Mouse (Mus musculus): Measurements from ENCODE around the gene Rgl3. TPM values are rescaled to one million over a fixed set of nuclear protein-coding genes. Genes with fewer than 3 reads are reported as not detected.

The Rgl3 gene
- polyA plus RNA-seq, 1 experiment = 3.8 TPM

- H3K27me3 ChIP-seq (ENCODE audit: control insufficient read depth, insufficient read depth, low read length) = 0 out of 2 replicates have a peak, but pooled peaks cover 6% of the 10 kb centered on the region
- 54% methylated on average over 8 of the region's 8 CpGs for WGBS
- H3K27ac ChIP-seq (ENCODE audit: insufficient read depth, low read depth, low read length) = no peak overlapping the region
- peaks cover 4% of the 10 kb centered on the region; the same call in 1 of the 2 replicates for H3K4me1 ChIP-seq (ENCODE audit: control insufficient read depth, insufficient read depth, insufficient read length, low read length)
- H3K36me3 ChIP-seq (ENCODE audit: control insufficient read depth, insufficient read depth, low read length) = no peaks in the 10 kb centered on the region
- no peak for TF ChIP-seq CTCF (IDR thresholded peaks at IDR 0.05; ENCODE audit: extremely low read depth, insufficient read length, insufficient replicate concordance, low read depth, low read length)
- no peak for TF ChIP-seq POLR2A (IDR thresholded peaks at IDR 0.05; ENCODE audit: low read depth, low read length)
- H3K4me3 ChIP-seq (ENCODE audit: low read depth, low read length) = no peak overlapping the region
These were observed 41.1 kb downstream of the Rgl3 start for GRCm38 (mm10) chr9:21948146-21948545.

DNA sequence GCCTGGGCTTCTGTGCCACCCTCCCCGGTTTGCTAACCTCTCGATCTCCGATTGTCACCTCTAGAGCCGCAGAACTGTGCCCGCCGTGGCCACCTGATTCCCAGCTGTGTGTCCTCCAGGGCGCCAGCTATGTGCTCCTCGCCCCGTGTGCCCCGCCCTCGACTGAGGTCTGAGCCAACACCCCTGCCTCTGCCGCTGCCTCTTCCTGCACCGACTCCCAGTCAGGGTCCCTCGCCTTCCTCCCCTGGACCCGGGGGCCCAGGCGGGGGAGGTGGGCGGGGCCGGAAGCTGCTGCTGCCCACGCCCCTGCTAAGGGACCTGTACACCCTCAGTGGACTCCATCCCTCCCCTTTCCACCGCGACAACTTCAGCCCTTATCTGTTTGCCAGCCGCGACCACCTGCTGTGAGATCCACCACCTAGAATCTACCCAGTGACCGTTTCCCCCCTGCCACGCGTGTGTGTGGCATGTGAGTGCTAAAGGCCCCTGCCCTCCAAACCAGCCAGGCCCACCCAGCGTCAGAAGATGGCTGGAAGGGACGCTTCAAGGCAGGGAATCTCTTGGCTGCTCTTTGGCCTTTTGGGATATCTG is 41.6 kb downstream of the Rgl3 start:
- H3K27ac ChIP-seq (ENCODE audit: insufficient read depth, low read depth, low read length) = no peak overlapping the region
- 6% methylated on average over 28 of the region's 28 CpGs for WGBS
- H3K4me3 ChIP-seq (ENCODE audit: low read depth, low read length) = no peak overlapping the region
- TF ChIP-seq CTCF (IDR thresholded peaks at IDR 0.05; ENCODE audit: extremely low read depth, insufficient read length, insufficient replicate concordance, low read depth, low read length) (no peak), POLR2A (IDR thresholded peaks at IDR 0.05; ENCODE audit: low read depth, low read length) (no peak)
- peaks cover 4% of the 10 kb centered on the region; the same call in 1 of the 2 replicates for H3K4me1 ChIP-seq (ENCODE audit: control insufficient read depth, insufficient read depth, insufficient read length, low read length)
- H3K36me3 ChIP-seq (ENCODE audit: control insufficient read depth, insufficient read depth, low read length) = no peaks in the 10 kb centered on the region
- H3K27me3 ChIP-seq (ENCODE audit: control insufficient read depth, insufficient read depth, low read length) = 0 out of 2 replicates have a peak, but pooled peaks cover 6% of the 10 kb centered on the region

DNA sequence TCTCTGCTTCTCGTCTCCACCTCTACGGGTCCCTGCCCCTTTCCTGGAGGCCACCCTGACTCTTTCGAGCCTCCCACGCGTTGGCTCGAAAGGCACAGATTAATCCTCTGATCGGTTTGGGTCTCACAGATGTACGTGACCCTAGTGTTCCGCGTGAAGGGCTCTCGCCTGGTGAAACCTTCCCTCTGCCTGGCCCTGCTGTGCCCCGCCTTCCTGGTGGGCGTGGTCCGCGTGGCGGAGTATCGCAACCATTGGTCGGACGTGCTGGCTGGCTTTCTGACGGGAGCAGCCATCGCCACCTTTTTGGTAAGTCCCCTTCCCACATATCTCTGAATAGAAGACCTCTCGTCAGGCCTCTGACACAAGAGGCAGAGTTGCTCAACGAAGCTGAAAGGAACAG is 45.0 kb downstream of the Rgl3 start:
- H3K27ac ChIP-seq (ENCODE audit: insufficient read depth, low read depth, low read length) = no peak overlapping the region
- WGBS = 15% methylated on average over 23 of the region's 23 CpGs
- 0 out of 2 replicates have a peak, but pooled peaks cover 6% of the 10 kb centered on the region for H3K27me3 ChIP-seq (ENCODE audit: control insufficient read depth, insufficient read depth, low read length)
- H3K4me1 ChIP-seq (ENCODE audit: control insufficient read depth, insufficient read depth, insufficient read length, low read length) = peaks cover 4% of the 10 kb centered on the region; the same call in 1 of the 2 replicates
- H3K4me3 ChIP-seq (ENCODE audit: low read depth, low read length) = no peak overlapping the region
- no peaks in the 10 kb centered on the region for H3K36me3 ChIP-seq (ENCODE audit: control insufficient read depth, insufficient read depth, low read length)
- TF ChIP-seq POLR2A (IDR thresholded peaks at IDR 0.05; ENCODE audit: low read depth, low read length) (no peak), CTCF (IDR thresholded peaks at IDR 0.05; ENCODE audit: extremely low read depth, insufficient read length, insufficient replicate concordance, low read depth, low read length) (no peak)

DNA sequence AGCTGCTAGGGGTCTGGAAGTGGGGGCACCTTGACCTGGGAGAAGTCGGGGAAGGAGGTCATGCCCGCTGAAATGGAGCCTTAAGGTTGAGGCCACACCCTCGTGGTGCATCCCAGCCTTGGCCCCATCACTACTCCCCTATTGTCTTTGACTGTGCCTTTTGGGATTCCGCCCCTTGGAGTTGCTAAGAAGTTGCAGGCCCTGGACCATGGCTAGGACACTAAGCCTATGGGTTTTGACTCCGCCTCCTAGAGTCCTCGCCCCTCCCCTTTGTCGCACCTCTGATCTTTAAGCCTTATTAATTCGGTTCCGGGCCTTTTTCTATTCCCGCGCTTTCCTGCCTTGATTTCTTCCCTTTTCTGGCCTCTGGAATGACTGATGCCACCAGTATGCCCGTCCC is 45.6 kb downstream of the Rgl3 start:
- 51% methylated on average over 12 of the region's 12 CpGs for WGBS
- Histone ChIP-seq H3K4me3 (ENCODE audit: low read depth, low read length) (no peak overlapping the region), H3K36me3 (ENCODE audit: control insufficient read depth, insufficient read depth, low read length) (no peaks in the 10 kb centered on the region), H3K27ac (ENCODE audit: insufficient read depth, low read depth, low read length) (no peak overlapping the region), H3K4me1 (ENCODE audit: control insufficient read depth, insufficient read depth, insufficient read length, low read length) (peaks cover 4% of the 10 kb centered on the region; the same call in 1 of the 2 replicates), H3K27me3 (ENCODE audit: control insufficient read depth, insufficient read depth, low read length) (0 out of 2 replicates have a peak, but pooled peaks cover 6% of the 10 kb centered on the region)
- TF ChIP-seq CTCF (IDR thresholded peaks at IDR 0.05; ENCODE audit: extremely low read depth, insufficient read length, insufficient replicate concordance, low read depth, low read length) (no peak), POLR2A (IDR thresholded peaks at IDR 0.05; ENCODE audit: low read depth, low read length) (no peak)

DNA sequence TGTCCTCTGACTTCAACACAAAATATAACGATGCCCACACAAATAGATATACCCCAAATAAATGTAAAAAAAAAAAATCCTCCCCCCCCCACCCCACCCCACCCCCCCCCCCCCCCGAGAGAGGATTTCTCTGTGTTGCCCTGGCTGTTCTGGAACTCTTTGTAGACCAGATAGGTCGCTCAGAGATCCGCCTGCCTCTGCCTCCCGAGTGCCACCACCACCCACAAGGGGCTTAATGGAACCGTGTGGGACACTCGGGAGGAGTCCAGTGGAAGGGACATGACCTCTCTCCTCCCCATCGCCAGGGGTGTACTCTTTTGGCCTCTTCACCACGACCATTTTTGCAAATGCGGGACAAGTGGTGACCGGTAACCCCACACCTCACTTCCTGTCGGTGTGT is 46.2 kb downstream of the Rgl3 start:
- no peaks in the 10 kb centered on the region for H3K36me3 ChIP-seq (ENCODE audit: control insufficient read depth, insufficient read depth, low read length)
- peaks cover 4% of the 10 kb centered on the region; the same call in 1 of the 2 replicates for H3K4me1 ChIP-seq (ENCODE audit: control insufficient read depth, insufficient read depth, insufficient read length, low read length)
- 0 out of 2 replicates have a peak, but pooled peaks cover 4% of the 10 kb centered on the region for H3K27me3 ChIP-seq (ENCODE audit: control insufficient read depth, insufficient read depth, low read length)
- WGBS = 78% methylated on average over 12 of the region's 12 CpGs
- H3K27ac ChIP-seq (ENCODE audit: insufficient read depth, low read depth, low read length) = no peak overlapping the region
- no peak overlapping the region for H3K4me3 ChIP-seq (ENCODE audit: low read depth, low read length)
- TF ChIP-seq CTCF (IDR thresholded peaks at IDR 0.05; ENCODE audit: extremely low read depth, insufficient read length, insufficient replicate concordance, low read depth, low read length) (no peak), POLR2A (IDR thresholded peaks at IDR 0.05; ENCODE audit: low read depth, low read length) (no peak)

- Histone ChIP-seq H3K27me3 (ENCODE audit: control insufficient read depth, insufficient read depth, low read length) (no peaks in the 10 kb centered on the region), H3K4me1 (ENCODE audit: control insufficient read depth, insufficient read depth, insufficient read length, low read length) (peaks cover 3% of the 10 kb centered on the region), H3K36me3 (ENCODE audit: control insufficient read depth, insufficient read depth, low read length) (no peaks in the 10 kb centered on the region), H3K27ac (ENCODE audit: insufficient read depth, low read depth, low read length) (no peak overlapping the region), H3K4me3 (ENCODE audit: low read depth, low read length) (no peak overlapping the region)
- TF ChIP-seq POLR2A (IDR thresholded peaks at IDR 0.05; ENCODE audit: low read depth, low read length) (no peak), CTCF (IDR thresholded peaks at IDR 0.05; ENCODE audit: extremely low read depth, insufficient read length, insufficient replicate concordance, low read depth, low read length) (no peak)
- 81% methylated on average over 4 of the region's 4 CpGs for WGBS
These were observed 50.9 kb downstream of the Rgl3 start for GRCm38 (mm10) chr9:21938234-21938855.

DNA sequence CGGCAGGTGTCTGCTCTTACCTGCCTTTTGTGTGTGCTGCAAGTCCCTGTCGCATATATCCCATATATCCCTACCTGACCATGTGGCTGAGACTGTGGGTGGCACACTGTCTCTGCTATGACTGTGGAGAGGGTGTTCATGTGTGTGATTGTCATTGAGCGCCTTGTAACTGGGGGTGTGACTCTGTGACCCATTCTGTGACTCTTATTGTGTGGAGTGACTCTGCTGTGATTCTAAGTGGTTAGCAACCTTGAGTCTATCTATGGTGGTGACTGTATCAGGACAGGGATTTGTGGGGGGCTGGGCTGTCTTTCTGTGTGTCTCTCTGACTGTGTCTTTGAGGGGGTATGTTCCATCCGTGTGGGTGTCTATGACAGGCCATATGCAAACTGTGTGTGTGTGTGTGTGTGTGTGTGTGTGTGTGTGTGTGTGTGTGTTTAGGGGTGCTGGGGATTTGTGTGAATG is 51.5 kb downstream of the Rgl3 start:
- H3K4me1 ChIP-seq (ENCODE audit: control insufficient read depth, insufficient read depth, insufficient read length, low read length) = peaks cover 3% of the 10 kb centered on the region
- H3K27ac ChIP-seq (ENCODE audit: insufficient read depth, low read depth, low read length) = no peak overlapping the region
- H3K36me3 ChIP-seq (ENCODE audit: control insufficient read depth, insufficient read depth, low read length) = no peaks in the 10 kb centered on the region
- H3K27me3 ChIP-seq (ENCODE audit: control insufficient read depth, insufficient read depth, low read length) = no peaks in the 10 kb centered on the region
- no peak overlapping the region for H3K4me3 ChIP-seq (ENCODE audit: low read depth, low read length)
- TF ChIP-seq CTCF (IDR thresholded peaks at IDR 0.05; ENCODE audit: extremely low read depth, insufficient read length, insufficient replicate concordance, low read depth, low read length) (no peak), POLR2A (IDR thresholded peaks at IDR 0.05; ENCODE audit: low read depth, low read length) (no peak)
- 85% methylated on average over 4 of the region's 4 CpGs for WGBS
